Mouse (Mus musculus): ENCODE measurements around the gene Tctn3. TPM values are rescaled to one million over a fixed set of nuclear protein-coding genes. Genes with fewer than 3 reads are reported as not detected.

Tctn3 gene
- polyA plus RNA-seq, 1 experiment from 2014 or later: 1.3 TPM

Other genes starting within 250 kb of the Tctn3 start
- 37.7 and 39.6 TPM in 2 replicates for gene Sorbs1, start 98.5 kb downstream of the Tctn3 start, polyA plus RNA-seq (2015; fragmentation: Nextera tagmentation; extraction: Ambion mirVana)
- 28.6 and 28.8 TPM in 2 replicates for gene Aldh18a1, start 23.8 kb downstream of the Tctn3 start, polyA plus RNA-seq (2015; fragmentation: Nextera tagmentation; extraction: Ambion mirVana)
- 4.7 and 5.9 TPM in 2 replicates for gene Entpd1, start 133 bp upstream of the Tctn3 start, polyA plus RNA-seq (2015; fragmentation: Nextera tagmentation; extraction: Ambion mirVana)
- 0.72 and 0.95 TPM in 2 replicates for gene Cc2d2b, start 136.5 kb upstream of the Tctn3 start, polyA plus RNA-seq (2015; fragmentation: Nextera tagmentation; extraction: Ambion mirVana)
- 2.6 TPM in 2 replicates for gene Ccnj, start 219.0 kb upstream of the Tctn3 start, polyA plus RNA-seq (2015; fragmentation: Nextera tagmentation; extraction: Ambion mirVana)